Mouse (Mus musculus): ENCODE data around the gene Ndufa3.

Gene Ndufa3

GRCm38 (mm10) chr7:3611006-3611405 is 6.2 kb upstream of the Ndufa3 start:
- no peak for DNase-seq

GRCm38 (mm10) chr7:3614021-3614420 is 3.2 kb upstream of the Ndufa3 start:
- no peak for DNase-seq

GRCm38 (mm10) chr7:3616057-3616388 is 1.1 kb upstream of the Ndufa3 start, which contains the start of gene Oscar:
Gene Oscar, minus strand, starts transcription at chr7:3616157.
- no peak for DNase-seq

- no peak for DNase-seq
These were observed 558 bp upstream of the Ndufa3 start for GRCm38 (mm10) chr7:3616389-3617241.

- DNase-seq, result no peak
These were observed 11.9 kb downstream of the Ndufa3 start for GRCm38 (mm10) chr7:3629030-3629429.

DNA sequence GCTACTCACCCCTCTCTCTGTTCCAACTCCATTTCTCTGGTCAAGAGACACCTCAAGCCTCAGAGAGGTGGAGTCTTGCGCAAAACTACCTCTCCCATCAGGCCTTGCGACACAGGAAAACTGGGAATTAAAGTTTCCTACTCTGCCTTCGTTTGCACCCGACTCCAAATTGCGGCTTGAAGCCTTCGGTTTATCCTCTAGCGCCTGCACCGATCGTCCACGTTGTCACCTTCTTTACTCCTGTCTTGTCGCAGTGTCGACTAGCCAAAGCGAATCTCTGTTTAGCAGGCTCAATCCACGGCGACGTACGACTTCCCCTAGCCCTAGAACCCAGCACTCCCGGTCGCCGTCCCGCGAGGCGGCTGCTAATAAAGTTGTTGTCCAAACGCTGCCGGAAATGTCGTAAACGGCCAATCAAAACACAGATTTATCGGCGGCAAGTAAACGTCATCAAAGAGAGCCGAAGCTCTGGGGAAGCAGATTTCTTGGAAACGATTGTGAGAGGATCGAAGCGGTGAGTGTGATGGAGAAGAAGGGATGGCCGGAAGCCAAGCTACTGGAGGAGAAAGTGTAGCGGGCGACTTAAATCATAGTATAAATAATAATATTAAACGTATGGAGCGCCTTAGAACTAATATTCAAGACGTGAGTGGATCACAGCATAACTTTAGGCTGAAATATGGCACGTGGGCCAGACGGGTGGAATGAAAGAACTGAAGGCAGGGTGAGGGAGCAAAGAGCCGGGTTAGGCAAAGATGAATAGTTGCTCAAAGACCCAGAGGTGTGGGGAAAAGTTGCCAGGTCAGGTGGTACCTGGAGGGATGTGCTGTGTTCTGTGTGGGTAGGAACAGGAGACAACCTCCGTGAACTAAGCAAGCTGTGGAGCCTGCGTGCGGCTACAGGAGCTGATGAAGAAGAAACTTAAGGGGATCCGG is 12.6 kb downstream of the Ndufa3 start, which contains the start of the genes Tfpt and Prpf31:
Gene Tfpt (minus strand): TSS at position 387 of the 935 bp plus-strand sequence.
Gene Prpf31 (plus strand): TSS at position 443 of the 935 bp plus-strand sequence.
- peak; percentile 94 for DNase-seq

DNA sequence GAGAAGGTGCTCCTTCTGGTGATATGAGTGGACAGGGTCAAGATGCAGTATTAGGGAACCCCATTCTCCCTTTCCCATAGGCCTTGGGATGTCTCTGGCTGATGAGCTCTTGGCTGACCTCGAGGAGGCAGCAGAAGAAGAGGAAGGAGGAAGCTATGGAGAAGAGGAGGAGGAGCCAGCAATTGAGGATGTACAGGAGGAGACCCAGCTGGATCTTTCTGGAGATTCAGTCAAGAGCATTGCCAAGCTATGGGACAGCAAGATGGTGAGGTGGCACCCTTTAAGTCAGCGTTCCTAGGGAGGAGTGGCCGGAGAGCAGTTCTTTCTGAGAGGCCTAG is 13.3 kb downstream of the Ndufa3 start:
- DNase-seq, result no peak

DNA sequence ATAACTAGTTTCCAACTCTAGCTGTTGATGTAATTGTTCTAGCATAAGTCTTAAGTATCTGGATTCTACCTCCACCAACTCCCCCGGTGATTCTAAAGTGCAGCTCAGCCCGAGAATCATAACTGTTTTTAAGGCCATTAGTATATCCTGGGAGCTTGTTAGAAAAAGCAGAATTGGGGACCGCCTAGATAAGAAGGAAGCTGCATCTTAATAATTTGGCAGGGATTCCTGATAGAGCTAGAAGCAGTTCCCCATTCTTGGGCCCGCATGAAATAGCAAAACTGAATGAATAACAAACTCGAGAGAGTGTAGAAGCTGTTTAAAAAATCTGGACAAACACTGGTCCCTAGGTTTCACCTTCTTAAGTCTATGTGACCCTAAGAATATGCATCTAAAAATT is 26.2 kb downstream of the Ndufa3 start:
- no peak for DNase-seq

- no peak for DNase-seq
These were observed 26.7 kb downstream of the Ndufa3 start for GRCm38 (mm10) chr7:3643843-3644242.

- DNase-seq, result peak; percentile 93
These were observed 27.1 kb downstream of the Ndufa3 start for GRCm38 (mm10) chr7:3644348-3644671.

- peak; percentile 98 for DNase-seq
These were observed 27.7 kb downstream of the Ndufa3 start, which contains the start of gene Cnot3 for GRCm38 (mm10) chr7:3644672-3645487. Gene Cnot3, plus strand, starts transcription at chr7:3645268.

GRCm38 (mm10) chr7:3645488-3646025 is 28.4 kb downstream of the Ndufa3 start:
- DNase-seq, result no peak

- no peak for DNase-seq
These were observed 29.0 kb downstream of the Ndufa3 start for GRCm38 (mm10) chr7:3646188-3646587.

DNA sequence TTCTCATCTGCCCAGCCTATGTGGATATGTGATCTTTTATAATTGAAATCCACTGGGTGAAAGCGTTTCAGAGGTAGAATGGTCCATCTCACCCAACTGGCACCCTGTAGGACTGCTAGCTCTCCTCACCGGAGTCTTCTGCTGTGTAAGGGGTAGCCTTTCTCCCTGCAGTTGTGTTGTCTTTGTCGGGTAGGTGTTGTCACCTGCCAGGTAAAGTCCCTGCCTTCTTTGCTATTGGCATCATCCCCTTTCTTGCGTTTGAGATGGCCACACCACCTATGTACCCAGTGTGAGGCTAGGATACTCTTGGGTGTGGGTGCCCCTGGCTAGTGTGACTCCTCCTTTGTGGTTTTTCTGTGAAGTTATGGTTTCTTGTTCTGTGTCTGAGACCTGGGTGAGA is 29.5 kb downstream of the Ndufa3 start:
- DNase-seq, result no peak

DNA sequence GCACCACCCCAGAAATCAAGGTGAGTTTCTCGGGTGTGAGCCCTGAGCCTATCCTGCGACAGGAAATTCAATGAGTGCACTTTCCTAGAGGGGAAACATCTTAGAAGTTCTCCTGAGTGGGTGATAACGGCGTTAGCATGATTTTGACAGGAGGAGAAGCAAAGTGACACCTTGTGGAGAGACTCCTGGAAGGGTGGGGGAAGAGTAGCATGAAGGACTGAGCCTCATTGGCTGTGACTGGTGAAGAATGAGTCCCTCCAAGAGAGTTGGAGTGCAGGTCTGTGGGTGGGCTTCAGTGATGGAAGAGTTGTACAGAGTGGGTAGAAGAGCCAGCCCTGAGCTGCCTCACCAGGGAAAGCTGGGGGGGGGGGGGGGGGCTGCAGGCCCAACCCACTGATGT is 39.8 kb downstream of the Ndufa3 start:
- no peak for DNase-seq

- DNase-seq, result no peak
These were observed 41.4 kb downstream of the Ndufa3 start for GRCm38 (mm10) chr7:3658578-3658977.

- DNase-seq, result peak; percentile 62
These were observed 47.5 kb downstream of the Ndufa3 start for GRCm38 (mm10) chr7:3664524-3665214.

- DNase-seq, result peak; percentile 97
These were observed 48.3 kb downstream of the Ndufa3 start, which contains the start of gene Leng1 for GRCm38 (mm10) chr7:3665215-3666114. Gene Leng1, minus strand, starts transcription at chr7:3665840.

DNA sequence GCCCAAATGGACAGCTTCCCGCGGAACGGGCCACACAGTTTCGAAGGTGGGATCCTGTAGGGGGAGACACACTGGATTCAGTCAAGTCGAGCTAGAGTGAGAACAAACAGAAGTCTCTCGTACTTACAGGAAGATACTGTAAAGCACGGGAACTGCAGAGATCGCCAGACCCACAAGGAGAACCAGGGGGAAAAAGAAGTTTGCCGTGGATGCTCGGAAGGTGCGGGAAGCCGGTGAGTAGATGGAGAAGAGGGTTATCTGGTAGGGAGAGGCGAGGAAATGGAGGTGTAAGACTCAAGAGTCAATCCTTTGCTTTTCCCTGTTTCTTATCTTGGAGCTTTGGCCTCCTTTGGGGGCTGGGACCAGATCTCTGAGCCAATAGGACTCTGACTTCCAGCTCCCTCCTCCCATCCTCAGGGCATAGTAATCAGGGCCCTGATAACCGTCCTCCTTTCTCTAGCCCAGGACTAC is 49.8 kb downstream of the Ndufa3 start:
- peak; percentile 35 for DNase-seq

Measured in kidney, postnatal 10 days (tissue).